Mouse (Mus musculus) ES-Bruce4 (cell line): Measurements from ENCODE around the gene Mmp25. TPM values are rescaled to one million over a fixed set of nuclear protein-coding genes. Genes with fewer than 3 reads are reported as not detected.

Experiments
- H3K27ac ChIP-seq: 2 replicates; pipeline ENCODE4 v1.5.1; 2012; ENCODE audit warnings: low read length, inconsistent platforms; ENCODE audit not compliant: insufficient read depth
- H3K27me3 ChIP-seq: 2 replicates; pipeline ENCODE4 v1.6.1; 2012; ENCODE audit warnings: mild to moderate bottlenecking, low read length, inconsistent platforms; ENCODE audit not compliant: control insufficient read depth, poor library complexity, insufficient read depth, severe bottlenecking
- H3K36me3 ChIP-seq: 2 replicates; pipeline ENCODE4 v1.6.1; 2012; ENCODE audit warnings: inconsistent platforms, mild to moderate bottlenecking, low read length, moderate library complexity; ENCODE audit not compliant: control insufficient read depth, poor library complexity, insufficient read depth, severe bottlenecking
- H3K4me1 ChIP-seq: one replicate; pipeline ENCODE4 v1.8.1; 2011; ENCODE audit warnings: low read length; ENCODE audit not compliant: control insufficient read depth, insufficient read depth
- H3K4me3 ChIP-seq: 2 replicates; pipeline ENCODE4 v1.5.1; 2011; ENCODE audit warnings: low read depth, mild to moderate bottlenecking, low read length
- H3K9ac ChIP-seq: 2 replicates; pipeline ENCODE4 v1.6.1; 2012; ENCODE audit warnings: low read depth, mild to moderate bottlenecking, inconsistent platforms; ENCODE audit not compliant: poor library complexity, severe bottlenecking
- H3K9me3 ChIP-seq: replicated peaks from 2 replicates; pipeline ENCODE4 v1.6.1; 2012; ENCODE audit warnings: mild to moderate bottlenecking, low read length, inconsistent platforms; ENCODE audit not compliant: control insufficient read depth, poor library complexity, insufficient read depth, severe bottlenecking
- CTCF ChIP-seq: IDR thresholded peaks from one replicate; pipeline ENCODE4 v1.8.1; 2011; ENCODE audit warnings: low read depth, low read length
- EP300 ChIP-seq: IDR thresholded peaks from 2 replicates; pipeline ENCODE4 v1.6.1; 2011; ENCODE audit warnings: low read depth, low read length; ENCODE audit not compliant: insufficient read depth
- POLR2A ChIP-seq: IDR thresholded peaks from one replicate; pipeline ENCODE4 v1.8.1; 2011; ENCODE audit warnings: low read length; ENCODE audit not compliant: insufficient read depth
- polyA plus RNA-seq: library from polyadenylated mRNA; stranded (reverse); fragments of >200 nt; gene quantifications from 2 replicates; pipeline ENCODE4 v1.2.4, GENCODE M21; 2011; ENCODE audit warnings: low read depth; ENCODE audit not compliant: missing spikeins, insufficient read depth, insufficient read length

The Mmp25 gene
- polyA plus RNA-seq, 1 experiment, result 10.9 TPM

GRCm38 (mm10) chr17:23676473-23677031, 31.5 kb upstream of the Mmp25 start:
- Histone ChIP-seq H3K36me3 (0 out of 2 replicates have a peak, but pooled peaks cover 3% of the 10 kb centered on the region), H3K27me3 (no peaks in the 10 kb centered on the region), H3K4me3 (peak overlapping the region; percentile 70), H3K9me3 (no peaks in the 10 kb centered on the region), H3K27ac (no peak overlapping the region), H3K9ac (peak overlapping the region; percentile 19), H3K4me1 (peaks cover 8% of the 10 kb centered on the region)
- TF ChIP-seq CTCF (no peak), EP300 (no peak), POLR2A (no peak)

GRCm38 (mm10) chr17:23675564-23676281, 30.6 kb upstream of the Mmp25 start:
- Histone ChIP-seq H3K4me3 (peak overlapping the region; percentile 70), H3K9me3 (no peaks in the 10 kb centered on the region), H3K36me3 (no peaks in the 10 kb centered on the region), H3K27me3 (no peaks in the 10 kb centered on the region), H3K4me1 (peaks cover 3% of the 10 kb centered on the region), H3K9ac (peak overlapping the region; percentile 19), H3K27ac (peak overlapping the region; percentile 21; the same call in 1 of the 2 replicates)
- TF ChIP-seq POLR2A (no peak), EP300 (0 out of 2 replicates have a peak, but pooled peaks have one; percentile 3), CTCF (no peak)

- Histone ChIP-seq H3K9ac (0 out of 2 replicates have a peak overlapping the region, but pooled peaks have one; percentile 15), H3K36me3 (no peaks in the 10 kb centered on the region), H3K27me3 (no peaks in the 10 kb centered on the region), H3K9me3 (no peaks in the 10 kb centered on the region), H3K4me3 (no peak overlapping the region), H3K27ac (peak overlapping the region; percentile 21; the same call in 1 of the 2 replicates), H3K4me1 (peaks cover 5% of the 10 kb centered on the region)
- TF ChIP-seq POLR2A, result no peak
- no peak for TF ChIP-seq CTCF
- TF ChIP-seq EP300, result no peak
Observed at GRCm38 (mm10) chr17:23675127-23675526, 30.1 kb upstream of the Mmp25 start.

- Histone ChIP-seq H3K27ac (no peak overlapping the region), H3K9ac (peak overlapping the region; percentile 15), H3K4me3 (peak overlapping the region; percentile 67), H3K36me3 (no peaks in the 10 kb centered on the region; the same call in 1 of the 2 replicates), H3K4me1 (peaks cover 5% of the 10 kb centered on the region), H3K27me3 (no peaks in the 10 kb centered on the region), H3K9me3 (no peaks in the 10 kb centered on the region)
- no peak for TF ChIP-seq POLR2A
- TF ChIP-seq CTCF, result no peak
- no peak for TF ChIP-seq EP300
Observed at GRCm38 (mm10) chr17:23674271-23674952, 29.3 kb upstream of the Mmp25 start.

GRCm38 (mm10) chr17:23673424-23674073, 28.5 kb upstream of the Mmp25 start, which contains the start of the genes Hcfc1r1 and Thoc6:
Gene Hcfc1r1 (plus strand): TSS chr17:23673596.
Gene Thoc6 (minus strand): TSS chr17:23673882.
- H3K4me3 ChIP-seq, result peak within 1 kb of the TSS; percentile 85
- no peaks in the 10 kb centered on the region for H3K9me3 ChIP-seq
- peak within 1 kb of the TSS; percentile 15 for H3K9ac ChIP-seq
- peaks cover 5% of the 10 kb centered on the region; the same call in 1 of the 2 replicates for H3K36me3 ChIP-seq
- no peaks in the 10 kb centered on the region for H3K27me3 ChIP-seq
- peak within 1 kb of the TSS; percentile 28; the same call in 1 of the 2 replicates for H3K27ac ChIP-seq
- peaks cover 5% of the 10 kb centered on the region for H3K4me1 ChIP-seq
- TF ChIP-seq EP300 (no peak), POLR2A (peak; percentile 47), CTCF (no peak)
